Mouse (Mus musculus) liver, embryonic 12.5 days (tissue): Measurements from ENCODE around the gene Comp. TPM values are rescaled to one million over a fixed set of nuclear protein-coding genes. Genes with fewer than 3 reads are reported as not detected.

Experiments used
- ATAC-seq: fragments of 200-750 bp; cut with Nextera tagmentation; 2 replicates; pipeline ENCODE4 v1.8.0; 2017; ENCODE audit warnings: moderate number of reproducible peaks, mild to moderate bottlenecking, moderate library complexity
- H3K27ac ChIP-seq: fragments of 300-500 bp; sonication (generic); 2 replicates; pipeline ENCODE4 v1.5.1; 2016; ENCODE audit warnings: mild to moderate bottlenecking
- H3K27me3 ChIP-seq: fragments of 300-500 bp; sonication (generic); replicated peaks from 2 replicates; pipeline ENCODE4 v1.6.1; 2016; ENCODE audit warnings: mild to moderate bottlenecking, moderate library complexity
- H3K36me3 ChIP-seq: fragments of 300-500 bp; sonication (generic); 2 replicates; pipeline ENCODE4 v1.6.1; 2016; ENCODE audit warnings: mild to moderate bottlenecking, moderate library complexity
- H3K4me1 ChIP-seq: fragments of 300-500 bp; sonication (generic); 2 replicates; pipeline ENCODE4 v1.6.1; 2016
- H3K4me2 ChIP-seq: fragments of 300-500 bp; sonication (generic); 2 replicates; pipeline ENCODE4 v1.6.1; 2016; ENCODE audit warnings: mild to moderate bottlenecking, moderate library complexity
- H3K4me3 ChIP-seq: fragments of 300-500 bp; sonication (generic); 2 replicates; pipeline ENCODE4 v1.5.1; 2016; ENCODE audit warnings: mild to moderate bottlenecking, moderate library complexity
- H3K9ac ChIP-seq: fragments of 300-500 bp; sonication (generic); 2 replicates; pipeline ENCODE4 v1.6.1; 2016; ENCODE audit warnings: mild to moderate bottlenecking, moderate library complexity
- H3K9me3 ChIP-seq: fragments of 300-500 bp; sonication (generic); replicated peaks from 2 replicates; pipeline ENCODE4 v1.6.1; 2016; ENCODE audit warnings: mild to moderate bottlenecking, moderate library complexity
- WGBS: fragments of 180-500 bp; shearing (Covaris S2); methylation state at CpG from one replicate; pipeline ENCODE4 v1.1.7; 2016; ENCODE audit not compliant: insufficient replicate concordance; 5-methylcytosine and 5-hydroxymethylcytosine counted together
- polyA plus RNA-seq: library from polyadenylated mRNA; unstranded; fragments of >200 nt; fragmentation: Nextera tagmentation; extraction: Ambion mirVana; gene quantifications from 2 replicates; pipeline ENCODE4 v1.2.1, GENCODE M21; 2016

Comp gene
- polyA plus RNA-seq, 1 experiment from 2014 or later, result 0.27 TPM

DNA sequence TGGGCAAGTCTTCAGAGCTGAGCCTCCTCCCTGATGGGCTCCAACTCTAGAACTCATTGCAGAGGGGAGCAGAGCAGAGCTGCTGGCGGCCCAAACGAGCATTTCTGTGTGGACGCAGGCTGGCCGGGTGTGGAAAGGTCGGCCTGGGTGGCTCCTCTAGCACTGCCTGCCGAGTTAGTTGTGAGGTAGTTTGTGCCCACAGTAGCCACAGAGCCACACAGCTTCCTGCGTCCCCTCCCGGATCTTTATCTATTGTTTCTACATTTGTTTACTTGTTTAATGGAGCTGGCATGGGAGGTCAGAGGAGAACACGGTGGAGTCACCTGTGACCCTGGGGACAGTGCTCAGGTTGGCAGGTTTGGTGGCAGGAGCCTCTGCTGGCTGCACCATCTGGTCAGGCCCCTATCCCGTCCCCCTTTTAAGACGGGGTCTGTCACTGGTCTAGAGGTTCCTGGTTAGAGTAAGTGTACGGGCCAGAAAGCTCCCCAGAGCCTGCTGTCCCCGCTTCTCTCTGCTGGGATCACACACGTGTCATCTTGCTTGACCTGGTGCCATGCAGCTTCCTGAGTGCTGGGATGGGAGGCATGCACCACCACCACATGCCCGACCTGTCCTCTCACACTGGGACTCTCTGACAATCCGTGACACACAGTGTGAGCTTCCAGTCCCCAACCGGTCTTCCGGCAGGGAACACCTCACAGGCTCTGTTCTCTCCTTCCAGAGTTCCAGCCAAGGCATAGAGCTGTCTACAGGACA, 48.2 kb downstream of the Comp start:
- WGBS, result 50% methylated on average over 18 of the region's 18 CpGs
- H3K27ac ChIP-seq, result peak overlapping the region; percentile 86
- peak overlapping the region; percentile 57 for H3K9ac ChIP-seq

DNA sequence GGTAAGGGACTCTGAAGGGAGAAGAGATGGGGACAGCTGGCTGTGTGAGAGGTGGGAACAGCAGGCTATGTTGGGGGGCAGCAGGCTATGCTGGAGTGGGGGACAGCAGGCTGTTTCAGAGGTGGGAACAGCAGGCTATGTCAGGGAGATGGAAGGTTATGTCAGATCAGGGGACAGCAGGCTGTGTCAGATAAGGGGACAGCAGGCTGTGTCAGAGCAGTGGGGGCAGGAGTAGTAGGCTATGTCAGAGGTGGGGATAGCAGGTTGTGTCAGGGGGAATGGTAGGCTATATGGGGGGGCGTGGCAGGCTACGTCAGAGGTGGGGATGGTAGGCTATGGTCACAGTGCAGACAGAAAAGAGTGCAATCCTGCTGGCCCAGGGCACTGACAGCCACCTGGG, 49.4 kb downstream of the Comp start:
- WGBS, result 54% methylated on average over 2 of the region's 2 CpGs
- peak; percentile 89 for ATAC-seq
- H3K9me3 ChIP-seq, result no peaks in the 10 kb centered on the region
- no peak overlapping the region for H3K4me3 ChIP-seq
- H3K27ac ChIP-seq, result peak overlapping the region; percentile 86
- H3K4me1 ChIP-seq, result peaks cover 84% of the 10 kb centered on the region
- H3K9ac ChIP-seq, result peak overlapping the region; percentile 57
- peak overlapping the region; percentile 45 for H3K4me2 ChIP-seq
- H3K36me3 ChIP-seq, result 0 out of 2 replicates have a peak, but pooled peaks cover 2% of the 10 kb centered on the region
- no peaks in the 10 kb centered on the region for H3K27me3 ChIP-seq

More for the DNA sequence above, 48.2 kb downstream of the Comp start:
- H3K9me3 ChIP-seq, result no peaks in the 10 kb centered on the region
- peak overlapping the region; percentile 45 for H3K4me2 ChIP-seq
- ATAC-seq, result no peak
- 0 out of 2 replicates have a peak, but pooled peaks cover 2% of the 10 kb centered on the region for H3K36me3 ChIP-seq
- H3K4me1 ChIP-seq, result peaks cover 91% of the 10 kb centered on the region
- H3K4me3 ChIP-seq, result no peak overlapping the region
- H3K27me3 ChIP-seq, result no peaks in the 10 kb centered on the region

DNA sequence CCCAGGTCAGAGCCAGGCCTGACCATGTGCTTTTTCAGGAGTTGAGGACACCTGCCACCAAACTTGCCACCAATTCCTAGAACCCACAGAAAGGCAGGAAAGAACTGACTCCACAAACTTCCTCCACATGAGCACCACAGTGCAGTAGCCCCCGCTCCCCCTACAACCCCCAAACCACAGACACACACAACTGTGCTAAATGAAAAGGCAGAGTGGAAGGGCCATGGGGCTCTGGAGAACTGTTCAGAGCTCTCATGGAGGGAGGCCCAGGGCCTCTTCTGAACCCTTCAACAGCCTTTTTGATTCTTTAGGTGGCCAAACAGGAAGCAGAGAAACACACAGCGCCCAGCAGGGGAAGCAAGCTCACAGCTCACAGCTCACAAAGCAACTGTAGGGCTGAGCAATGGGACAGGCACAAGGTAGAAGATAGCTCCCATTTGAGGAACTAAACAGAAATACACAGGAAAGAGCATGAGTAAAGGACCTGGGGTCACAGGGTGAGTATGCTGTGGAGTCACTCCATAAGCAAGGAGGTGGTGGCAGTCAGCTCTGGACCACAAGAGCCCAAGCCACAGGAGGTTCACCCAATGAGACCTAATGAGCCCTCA, 53.0 kb downstream of the Comp start:
- H3K36me3 ChIP-seq, result 0 out of 2 replicates have a peak, but pooled peaks cover 2% of the 10 kb centered on the region
- H3K9me3 ChIP-seq, result no peaks in the 10 kb centered on the region
- H3K27ac ChIP-seq, result peak overlapping the region; percentile 72
- WGBS, result 53% methylated on average over 2 of the region's 2 CpGs
- ATAC-seq, result no peak
- peaks cover 68% of the 10 kb centered on the region for H3K4me1 ChIP-seq
- no peaks in the 10 kb centered on the region for H3K27me3 ChIP-seq
- H3K9ac ChIP-seq, result peak overlapping the region; percentile 4; the same call in 1 of the 2 replicates
- H3K4me3 ChIP-seq, result no peak overlapping the region
- no peak overlapping the region for H3K4me2 ChIP-seq

DNA sequence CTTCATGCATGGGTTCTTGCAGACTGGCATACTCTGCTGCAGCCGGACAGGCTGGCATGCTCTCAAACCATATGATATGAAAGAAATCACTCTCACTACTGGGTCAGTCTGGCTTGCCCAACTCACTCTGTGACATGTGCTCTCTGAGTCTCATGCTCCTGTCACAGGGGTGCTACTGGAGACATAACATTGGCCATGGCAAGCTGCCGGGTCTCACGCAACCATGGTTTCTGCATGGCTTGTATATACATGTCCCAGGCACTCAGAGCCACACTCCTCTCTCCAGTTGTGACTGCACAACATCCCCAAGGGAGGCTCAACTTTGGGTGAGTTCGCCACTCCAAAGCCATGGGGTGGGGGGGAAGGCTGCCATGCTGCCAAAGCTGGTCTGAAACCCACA, 57.9 kb downstream of the Comp start:
- peaks cover 45% of the 10 kb centered on the region for H3K4me1 ChIP-seq
- ATAC-seq, result no peak
- no peaks in the 10 kb centered on the region for H3K36me3 ChIP-seq
- H3K9me3 ChIP-seq, result no peaks in the 10 kb centered on the region
- H3K27me3 ChIP-seq, result no peaks in the 10 kb centered on the region
- H3K9ac ChIP-seq, result no peak overlapping the region
- H3K27ac ChIP-seq, result no peak overlapping the region
- H3K4me2 ChIP-seq, result no peak overlapping the region
- no peak overlapping the region for H3K4me3 ChIP-seq
- 87% methylated on average over 4 of the region's 4 CpGs for WGBS

Other genes starting within 250 kb of the Comp start
- gene Nr2c2ap, start 242.2 kb upstream of the Comp start, polyA plus RNA-seq, result 30.9 and 33.0 TPM in 2 replicates
- 9.6 and 9.8 TPM in 2 replicates for gene Rfxank, start 234.4 kb upstream of the Comp start, polyA plus RNA-seq
- gene Borcs8, start 234.1 kb upstream of the Comp start, polyA plus RNA-seq, result 25.1 and 28.8 TPM in 2 replicates
- gene Mef2b, start 233.8 kb upstream of the Comp start, polyA plus RNA-seq, result 0.23 and 0.36 TPM in 2 replicates
- 37.7 and 39.4 TPM in 2 replicates for gene Tmem161a, start 201.2 kb upstream of the Comp start, polyA plus RNA-seq
- gene Slc25a42, start 161.3 kb upstream of the Comp start, polyA plus RNA-seq, result 6.6 and 8.5 TPM in 2 replicates
- gene Sugp2, start 139.3 kb upstream of the Comp start, polyA plus RNA-seq, result 24.4 and 24.7 TPM in 2 replicates
- gene Armc6, start 139.1 kb upstream of the Comp start, polyA plus RNA-seq, result 23.9 and 24.8 TPM in 2 replicates
- gene Homer3, start 90.7 kb upstream of the Comp start, polyA plus RNA-seq, result 19.6 and 21.4 TPM in 2 replicates
- gene Ddx49, start 71.1 kb upstream of the Comp start, polyA plus RNA-seq, result 37.0 and 40.0 TPM in 2 replicates
- gene Cope, start 71.0 kb upstream of the Comp start, polyA plus RNA-seq, result 205 and 212 TPM in 2 replicates
- 0.45 and 0.63 TPM in 2 replicates for gene Cers1, start 57.8 kb upstream of the Comp start, polyA plus RNA-seq
- gene Gdf1, start 43.7 kb upstream of the Comp start, polyA plus RNA-seq, result 1.0 and 1.5 TPM in 2 replicates
- 30.4 and 30.5 TPM in 2 replicates for gene Upf1, start 20.3 kb upstream of the Comp start, polyA plus RNA-seq
- gene Crtc1, start 66.0 kb downstream of the Comp start, polyA plus RNA-seq, result 6.6 and 6.9 TPM in 2 replicates
- 9.4 and 9.5 TPM in 2 replicates for gene Klhl26, start 103.4 kb downstream of the Comp start, polyA plus RNA-seq
- gene Tmem59l, start 113.8 kb downstream of the Comp start, polyA plus RNA-seq, result 0.18 and 0.37 TPM in 2 replicates
- gene Crlf1, start 119.6 kb downstream of the Comp start, polyA plus RNA-seq, result 3.9 and 4.0 TPM in 2 replicates
- gene Rex1bd, start 133.2 kb downstream of the Comp start, polyA plus RNA-seq, result 85.6 and 86.6 TPM in 2 replicates
- 841 and 876 TPM in 2 replicates for gene Uba52, start 137.2 kb downstream of the Comp start, polyA plus RNA-seq
- gene Fkbp8, start 154.2 kb downstream of the Comp start, polyA plus RNA-seq, result 223 and 224 TPM in 2 replicates
- gene Kxd1, start 154.4 kb downstream of the Comp start, polyA plus RNA-seq, result 44.7 and 45.0 TPM in 2 replicates
- gene Ell, start 165.9 kb downstream of the Comp start, polyA plus RNA-seq, result 13.1 TPM in 2 replicates
- gene Isyna1, start 220.8 kb downstream of the Comp start, polyA plus RNA-seq, result 114 and 115 TPM in 2 replicates
- 96.4 and 98.0 TPM in 2 replicates for gene Ssbp4, start 235.3 kb downstream of the Comp start, polyA plus RNA-seq
- 4.1 and 4.6 TPM in 2 replicates for gene Lrrc25, start 242.6 kb downstream of the Comp start, polyA plus RNA-seq